Mouse (Mus musculus): ENCODE measurements around the gene Dab2. TPM values are rescaled to one million over a fixed set of nuclear protein-coding genes. Genes with fewer than 3 reads are reported as not detected.

Dab2 gene
- polyA plus RNA-seq, 1 experiment from 2014 or later = 64.2 TPM

GRCm38 (mm10) chr15:6340347-6340746 lies 40.8 kb downstream of the Dab2 start:
- WGBS = 88% methylated on average over 6 of the region's 6 CpGs
- no peak overlapping the region for H3K27ac ChIP-seq (ENCODE audit: low read depth, low read length)
- H3K27me3 ChIP-seq (ENCODE audit: control insufficient read depth, insufficient read depth, low read length) = no peaks in the 10 kb centered on the region
- no peaks in the 10 kb centered on the region for H3K4me1 ChIP-seq (ENCODE audit: control insufficient read depth, insufficient read depth, low read length)
- H3K9me3 ChIP-seq (ENCODE audit: control insufficient read depth, low read length) = no peaks in the 10 kb centered on the region
- H3K4me2 ChIP-seq (replicated peaks; ENCODE audit: low read depth, low read length) = no peak overlapping the region
- no peak for ATAC-seq (ENCODE audit: low FRiP score, low TSS enrichment)
- no peaks in the 10 kb centered on the region for H3K36me3 ChIP-seq (ENCODE audit: control insufficient read depth, insufficient read depth, low read length)
- no peak overlapping the region for H3K9ac ChIP-seq (ENCODE audit: low read depth, low read length)
- no peak overlapping the region for H3K4me3 ChIP-seq (ENCODE audit: low read length)

- no peak for ATAC-seq (ENCODE audit: low FRiP score, low TSS enrichment)
- 77% methylated on average over 6 of the region's 6 CpGs for WGBS
- Histone ChIP-seq H3K4me2 (replicated peaks; ENCODE audit: low read depth, low read length) (no peak overlapping the region), H3K27ac (ENCODE audit: low read depth, low read length) (no peak overlapping the region), H3K27me3 (ENCODE audit: control insufficient read depth, insufficient read depth, low read length) (no peaks in the 10 kb centered on the region), H3K9me3 (ENCODE audit: control insufficient read depth, low read length) (no peaks in the 10 kb centered on the region), H3K9ac (ENCODE audit: low read depth, low read length) (no peak overlapping the region), H3K4me3 (ENCODE audit: low read length) (no peak overlapping the region), H3K36me3 (ENCODE audit: control insufficient read depth, insufficient read depth, low read length) (no peaks in the 10 kb centered on the region), H3K4me1 (ENCODE audit: control insufficient read depth, insufficient read depth, low read length) (no peaks in the 10 kb centered on the region)
Observed at GRCm38 (mm10) chr15:6341427-6341826, 41.8 kb downstream of the Dab2 start.

GRCm38 (mm10) chr15:6353901-6354300 lies 54.3 kb downstream of the Dab2 start:
- Histone ChIP-seq H3K4me3 (ENCODE audit: low read length) (no peak overlapping the region), H3K4me2 (replicated peaks; ENCODE audit: low read depth, low read length) (no peak overlapping the region), H3K27me3 (ENCODE audit: control insufficient read depth, insufficient read depth, low read length) (no peaks in the 10 kb centered on the region), H3K9ac (ENCODE audit: low read depth, low read length) (no peak overlapping the region), H3K4me1 (ENCODE audit: control insufficient read depth, insufficient read depth, low read length) (no peaks in the 10 kb centered on the region), H3K27ac (ENCODE audit: low read depth, low read length) (no peak overlapping the region), H3K9me3 (ENCODE audit: control insufficient read depth, low read length) (no peaks in the 10 kb centered on the region), H3K36me3 (ENCODE audit: control insufficient read depth, insufficient read depth, low read length) (no peaks in the 10 kb centered on the region)
- 85% methylated on average over 3 of the region's 3 CpGs for WGBS
- ATAC-seq (ENCODE audit: low FRiP score, low TSS enrichment) = no peak

GRCm38 (mm10) chr15:6359859-6360258 lies 60.3 kb downstream of the Dab2 start:
- no peak for ATAC-seq (ENCODE audit: low FRiP score, low TSS enrichment)
- Histone ChIP-seq H3K9ac (ENCODE audit: low read depth, low read length) (no peak overlapping the region), H3K27ac (ENCODE audit: low read depth, low read length) (no peak overlapping the region), H3K36me3 (ENCODE audit: control insufficient read depth, insufficient read depth, low read length) (no peaks in the 10 kb centered on the region), H3K4me2 (replicated peaks; ENCODE audit: low read depth, low read length) (no peak overlapping the region), H3K4me1 (ENCODE audit: control insufficient read depth, insufficient read depth, low read length) (no peaks in the 10 kb centered on the region), H3K4me3 (ENCODE audit: low read length) (no peak overlapping the region), H3K27me3 (ENCODE audit: control insufficient read depth, insufficient read depth, low read length) (no peaks in the 10 kb centered on the region), H3K9me3 (ENCODE audit: control insufficient read depth, low read length) (no peaks in the 10 kb centered on the region)
- WGBS = 88% methylated on average over 2 of the region's 2 CpGs

GRCm38 (mm10) chr15:6369974-6370373 lies 70.4 kb downstream of the Dab2 start:
- no peaks in the 10 kb centered on the region for H3K36me3 ChIP-seq (ENCODE audit: control insufficient read depth, insufficient read depth, low read length)
- 0 out of 2 replicates have a peak, but pooled peaks cover 3% of the 10 kb centered on the region for H3K4me1 ChIP-seq (ENCODE audit: control insufficient read depth, insufficient read depth, low read length)
- ATAC-seq (ENCODE audit: low FRiP score, low TSS enrichment) = no peak
- H3K4me2 ChIP-seq (replicated peaks; ENCODE audit: low read depth, low read length) = no peak overlapping the region
- H3K9ac ChIP-seq (ENCODE audit: low read depth, low read length) = no peak overlapping the region
- no peak overlapping the region for H3K4me3 ChIP-seq (ENCODE audit: low read length)
- 47% methylated on average over 1 of the region's 1 CpGs for WGBS
- no peak overlapping the region for H3K27ac ChIP-seq (ENCODE audit: low read depth, low read length)
- no peaks in the 10 kb centered on the region for H3K27me3 ChIP-seq (ENCODE audit: control insufficient read depth, insufficient read depth, low read length)
- H3K9me3 ChIP-seq (ENCODE audit: control insufficient read depth, low read length) = no peaks in the 10 kb centered on the region

- Histone ChIP-seq H3K4me2 (replicated peaks; ENCODE audit: low read depth, low read length) (no peak overlapping the region), H3K9ac (ENCODE audit: low read depth, low read length) (no peak overlapping the region), H3K4me3 (ENCODE audit: low read length) (no peak overlapping the region)
Observed at GRCm38 (mm10) chr15:6371486-6371885, 71.9 kb downstream of the Dab2 start.

GRCm38 (mm10) chr15:6375016-6375415 lies 75.4 kb downstream of the Dab2 start:
- ATAC-seq (ENCODE audit: low FRiP score, low TSS enrichment) = no peak
- H3K27ac ChIP-seq (ENCODE audit: low read depth, low read length) = no peak overlapping the region
- H3K27me3 ChIP-seq (ENCODE audit: control insufficient read depth, insufficient read depth, low read length) = no peaks in the 10 kb centered on the region
- no peaks in the 10 kb centered on the region for H3K4me1 ChIP-seq (ENCODE audit: control insufficient read depth, insufficient read depth, low read length)
- H3K4me3 ChIP-seq (ENCODE audit: low read length) = no peak overlapping the region
- H3K4me2 ChIP-seq (replicated peaks; ENCODE audit: low read depth, low read length) = no peak overlapping the region
- no peaks in the 10 kb centered on the region for H3K36me3 ChIP-seq (ENCODE audit: control insufficient read depth, insufficient read depth, low read length)
- no peak overlapping the region for H3K9ac ChIP-seq (ENCODE audit: low read depth, low read length)
- no peaks in the 10 kb centered on the region for H3K9me3 ChIP-seq (ENCODE audit: control insufficient read depth, low read length)
- 81% methylated on average over 13 of the region's 13 CpGs for WGBS

More at GRCm38 (mm10) chr15:6371486-6371885, 71.9 kb downstream of the Dab2 start:
- Histone ChIP-seq H3K36me3 (ENCODE audit: control insufficient read depth, insufficient read depth, low read length) (no peaks in the 10 kb centered on the region), H3K9me3 (ENCODE audit: control insufficient read depth, low read length) (no peaks in the 10 kb centered on the region), H3K27me3 (ENCODE audit: control insufficient read depth, insufficient read depth, low read length) (no peaks in the 10 kb centered on the region), H3K4me1 (ENCODE audit: control insufficient read depth, insufficient read depth, low read length) (0 out of 2 replicates have a peak, but pooled peaks cover 3% of the 10 kb centered on the region), H3K27ac (ENCODE audit: low read depth, low read length) (no peak overlapping the region)
- 80% methylated on average over 2 of the region's 2 CpGs for WGBS
- ATAC-seq (ENCODE audit: low FRiP score, low TSS enrichment) = no peak

GRCm38 (mm10) chr15:6376001-6376400 lies 76.4 kb downstream of the Dab2 start:
- Histone ChIP-seq H3K36me3 (ENCODE audit: control insufficient read depth, insufficient read depth, low read length) (no peaks in the 10 kb centered on the region), H3K4me3 (ENCODE audit: low read length) (no peak overlapping the region), H3K9ac (ENCODE audit: low read depth, low read length) (no peak overlapping the region), H3K4me2 (replicated peaks; ENCODE audit: low read depth, low read length) (no peak overlapping the region), H3K27ac (ENCODE audit: low read depth, low read length) (no peak overlapping the region), H3K4me1 (ENCODE audit: control insufficient read depth, insufficient read depth, low read length) (no peaks in the 10 kb centered on the region), H3K27me3 (ENCODE audit: control insufficient read depth, insufficient read depth, low read length) (no peaks in the 10 kb centered on the region), H3K9me3 (ENCODE audit: control insufficient read depth, low read length) (no peaks in the 10 kb centered on the region)
- ATAC-seq (ENCODE audit: low FRiP score, low TSS enrichment) = no peak
- 84% methylated on average over 5 of the region's 5 CpGs for WGBS

GRCm38 (mm10) chr15:6376785-6377184 lies 77.2 kb downstream of the Dab2 start:
- H3K27ac ChIP-seq (ENCODE audit: low read depth, low read length) = no peak overlapping the region
- ATAC-seq (ENCODE audit: low FRiP score, low TSS enrichment) = no peak

More at GRCm38 (mm10) chr15:6376785-6377184, 77.2 kb downstream of the Dab2 start:
- no peaks in the 10 kb centered on the region for H3K4me1 ChIP-seq (ENCODE audit: control insufficient read depth, insufficient read depth, low read length)
- WGBS = 83% methylated on average over 11 of the region's 11 CpGs
- H3K27me3 ChIP-seq (ENCODE audit: control insufficient read depth, insufficient read depth, low read length) = no peaks in the 10 kb centered on the region
- H3K4me2 ChIP-seq (replicated peaks; ENCODE audit: low read depth, low read length) = no peak overlapping the region
- H3K9ac ChIP-seq (ENCODE audit: low read depth, low read length) = no peak overlapping the region
- H3K36me3 ChIP-seq (ENCODE audit: control insufficient read depth, insufficient read depth, low read length) = no peaks in the 10 kb centered on the region
- H3K4me3 ChIP-seq (ENCODE audit: low read length) = no peak overlapping the region
- no peaks in the 10 kb centered on the region for H3K9me3 ChIP-seq (ENCODE audit: control insufficient read depth, low read length)

Measured in kidney, embryonic 14.5 days (tissue).